Mouse (Mus musculus) retina, postnatal 7 days (tissue): ENCODE measurements around the gene Sel1l.

Source experiments
- DNase-seq: peaks from one replicate; pipeline ENCODE4 v3.0.0-alpha.2; 2012; ENCODE audit warnings: low read depth, low spot score

Gene Sel1l

DNA sequence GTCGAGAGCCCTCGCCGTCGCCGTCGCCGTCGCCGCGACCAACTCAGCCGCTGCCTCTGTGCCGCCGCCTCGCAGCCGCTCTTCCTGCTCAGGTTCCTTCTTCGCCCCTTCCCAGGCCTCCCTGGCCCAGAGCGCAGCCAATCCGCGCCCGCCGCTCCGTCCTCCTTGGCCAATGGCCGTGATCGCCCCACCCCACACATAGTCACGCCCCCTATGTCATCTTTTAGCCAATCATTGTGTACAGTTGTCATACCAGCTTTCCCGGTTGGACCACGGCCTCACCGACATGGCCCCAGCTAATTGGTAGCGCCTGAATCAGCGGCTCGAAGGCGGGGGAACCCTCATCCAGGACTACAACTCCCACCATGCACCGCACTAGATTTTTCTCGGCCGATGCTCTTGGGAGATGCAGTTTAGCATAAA, at the start of gene Sel1l:
Gene Sel1l (minus strand): TSS at position 113 of the 423 bp plus-strand sequence.
- peak; percentile 97 for DNase-seq

DNA sequence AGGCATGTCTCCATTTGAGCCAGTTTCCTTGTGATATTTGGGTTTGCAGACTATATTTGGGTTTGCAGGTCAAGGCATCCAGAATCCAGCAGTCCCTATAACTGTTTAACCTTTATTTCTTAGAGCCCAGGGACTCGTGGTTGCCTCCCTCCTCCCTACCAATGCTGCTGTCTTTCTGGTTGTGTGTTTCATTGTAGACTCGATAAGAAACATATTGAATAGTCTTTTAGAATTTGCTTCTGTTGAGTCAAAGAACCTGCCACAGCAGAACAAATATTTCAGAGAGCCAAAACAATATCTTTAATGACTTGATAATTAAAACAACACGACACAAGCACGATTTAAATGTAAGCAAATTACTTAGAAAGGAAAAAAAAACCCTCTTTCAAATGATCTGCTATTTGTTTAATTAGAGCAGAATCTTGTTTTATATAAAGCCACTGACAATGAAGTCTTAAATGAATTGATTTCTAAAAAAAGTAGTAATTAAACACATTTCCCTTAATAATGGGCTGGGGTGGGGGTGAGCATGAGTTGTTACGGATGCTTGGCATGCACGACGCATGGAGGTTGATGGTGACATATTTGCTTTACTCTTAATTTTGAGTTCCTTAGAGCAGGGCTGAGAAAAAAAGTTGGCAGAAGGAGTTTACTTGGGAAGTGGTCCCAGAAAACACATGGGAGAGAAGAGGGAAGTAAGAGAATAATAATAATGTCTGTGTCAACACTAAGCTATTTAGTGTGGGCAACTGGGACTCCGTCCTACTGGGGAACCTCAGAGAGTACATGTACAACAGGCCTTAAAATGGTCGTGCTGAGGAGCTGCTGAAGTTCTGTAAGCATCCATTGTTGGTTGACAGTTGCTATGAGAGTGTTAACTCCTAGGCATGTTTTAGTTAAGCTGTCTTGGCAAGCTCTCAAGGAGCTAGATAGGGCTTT, 43.9 kb upstream of the Sel1l start:
- DNase-seq: no peak

DNA sequence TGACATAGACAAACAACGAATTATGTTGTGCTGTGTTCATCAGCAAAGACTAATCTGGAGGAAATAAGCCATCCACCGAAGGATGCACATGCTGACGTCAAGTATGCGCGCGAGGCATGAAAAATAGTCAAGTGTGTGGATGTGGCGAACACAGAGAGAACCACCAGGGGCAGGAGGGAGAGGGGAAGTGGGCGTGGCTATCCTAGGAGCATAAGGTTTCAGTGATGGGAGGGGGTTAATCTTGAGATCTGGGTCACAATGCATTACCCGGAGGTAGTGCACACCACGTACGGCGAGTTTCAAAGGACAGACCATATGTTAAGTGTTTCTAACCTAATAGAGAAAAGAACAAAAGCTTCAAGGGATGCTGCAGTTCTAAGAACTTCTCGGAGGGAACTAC, 31.5 kb upstream of the Sel1l start:
- no peak for DNase-seq

DNA sequence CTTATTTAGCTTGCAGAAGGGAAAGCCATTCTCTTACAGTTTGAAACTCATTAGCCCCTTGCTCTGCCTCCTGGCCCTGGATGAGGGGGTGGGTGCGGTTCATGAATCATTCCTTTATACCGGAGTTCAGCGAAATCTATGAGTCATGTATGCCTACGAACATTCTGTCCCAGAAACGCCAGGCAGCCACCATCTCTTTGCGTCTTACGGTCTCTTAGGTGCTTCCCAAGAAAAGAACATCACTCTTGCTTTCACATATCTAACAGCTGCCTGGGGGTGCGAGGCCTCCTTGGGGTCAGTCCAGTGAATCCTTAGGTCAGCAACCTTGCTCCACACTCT, 29.9 kb upstream of the Sel1l start:
- no peak for DNase-seq

DNA sequence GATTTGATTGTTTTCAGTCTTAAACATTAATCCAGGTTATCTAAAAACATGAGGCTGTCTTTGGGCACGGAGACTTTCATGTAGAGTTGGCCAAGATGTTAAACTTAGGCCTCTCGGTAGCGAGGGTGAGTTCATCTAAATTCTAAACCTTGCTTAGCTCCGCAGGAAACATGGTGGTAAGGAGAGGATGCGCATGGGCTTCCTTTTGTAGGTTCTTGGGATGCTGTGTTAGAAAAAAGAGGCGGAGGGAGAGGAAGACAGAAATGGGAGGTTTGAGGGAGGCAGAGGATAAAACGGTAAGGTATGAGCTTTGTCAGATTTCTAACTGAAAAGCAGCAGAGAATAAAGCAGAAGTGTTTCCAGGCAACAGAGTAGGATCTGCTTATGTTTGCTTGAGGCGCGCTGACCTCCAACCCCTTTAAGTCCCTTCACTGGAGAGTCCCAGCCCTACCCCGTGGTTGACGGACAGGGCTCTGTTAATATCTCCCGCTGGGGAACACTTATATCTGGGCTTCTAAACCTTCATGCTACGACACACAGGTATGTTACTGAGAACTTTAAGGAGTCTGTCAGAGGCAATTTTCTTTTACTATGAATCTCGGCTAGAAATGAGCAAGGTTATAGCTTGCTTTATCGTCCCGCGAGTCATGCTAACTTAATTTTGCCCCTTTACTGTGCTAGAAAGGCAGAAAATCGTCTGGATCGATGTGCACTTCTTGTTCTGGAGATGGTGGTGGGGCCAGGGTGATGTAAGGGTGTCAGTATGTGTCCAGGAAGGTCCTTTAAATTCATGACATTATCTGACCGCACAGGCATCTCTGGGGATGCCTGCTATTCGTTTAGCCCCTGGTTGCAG, 29.3 kb upstream of the Sel1l start:
- no peak for DNase-seq

DNA sequence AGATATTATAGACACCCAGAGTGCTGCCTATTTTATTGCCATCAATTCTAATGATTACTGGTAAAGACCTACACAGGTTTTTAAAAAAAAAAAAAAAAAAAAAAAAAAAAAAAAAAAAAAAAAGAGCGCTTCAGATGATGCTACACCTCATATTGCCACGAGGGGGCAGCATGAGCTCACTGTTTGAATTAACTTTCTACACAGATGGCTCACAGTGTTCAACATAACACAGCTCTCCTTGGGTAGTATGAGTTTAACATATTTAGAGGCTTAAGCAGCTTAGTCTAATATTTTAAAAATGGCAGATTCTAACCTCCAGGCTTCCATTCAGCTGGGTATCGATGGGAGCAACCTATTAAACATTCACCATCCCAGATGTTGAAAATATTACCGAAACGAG, 28.7 kb upstream of the Sel1l start:
- DNase-seq: peak; percentile 58

DNA sequence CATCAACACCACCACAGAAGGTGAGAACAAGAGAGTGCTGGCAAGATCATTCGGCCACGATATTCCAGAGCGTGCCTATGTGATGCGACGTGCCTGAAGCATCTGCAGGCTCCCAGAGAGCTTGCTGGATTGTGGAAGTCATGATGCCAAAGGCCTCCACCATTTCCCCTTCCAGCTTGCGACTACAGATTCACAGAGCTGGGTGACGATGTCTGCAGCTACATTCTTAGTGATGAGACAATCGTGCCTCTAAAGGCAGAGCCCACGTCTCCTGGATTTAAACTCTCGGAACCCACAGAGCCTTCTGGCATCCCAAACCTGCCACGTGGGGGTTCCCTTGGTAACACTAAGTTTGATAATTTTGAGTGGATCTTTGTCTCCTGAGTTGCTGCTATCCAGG, 21.7 kb upstream of the Sel1l start:
- no peak for DNase-seq

DNA sequence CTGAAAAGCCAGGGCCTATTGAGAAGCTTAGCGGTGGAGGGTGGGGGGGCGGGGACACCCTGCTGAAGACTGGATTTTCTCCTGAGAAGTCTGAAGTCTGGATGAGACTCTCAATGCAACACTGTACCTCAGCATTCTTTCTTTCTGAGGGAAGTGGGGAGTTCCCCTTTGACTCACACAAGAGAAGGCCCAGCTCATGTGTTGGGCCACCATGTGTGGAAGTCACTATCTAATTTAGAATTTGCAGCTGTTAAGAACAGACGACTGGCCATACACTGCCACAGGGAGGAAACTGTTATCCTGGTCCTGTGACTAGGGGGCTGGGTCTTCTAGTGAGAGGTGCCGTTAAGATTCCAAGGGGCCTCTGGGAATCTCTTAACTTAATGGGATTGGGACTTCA, 20.4 kb upstream of the Sel1l start:
- DNase-seq: no peak

DNA sequence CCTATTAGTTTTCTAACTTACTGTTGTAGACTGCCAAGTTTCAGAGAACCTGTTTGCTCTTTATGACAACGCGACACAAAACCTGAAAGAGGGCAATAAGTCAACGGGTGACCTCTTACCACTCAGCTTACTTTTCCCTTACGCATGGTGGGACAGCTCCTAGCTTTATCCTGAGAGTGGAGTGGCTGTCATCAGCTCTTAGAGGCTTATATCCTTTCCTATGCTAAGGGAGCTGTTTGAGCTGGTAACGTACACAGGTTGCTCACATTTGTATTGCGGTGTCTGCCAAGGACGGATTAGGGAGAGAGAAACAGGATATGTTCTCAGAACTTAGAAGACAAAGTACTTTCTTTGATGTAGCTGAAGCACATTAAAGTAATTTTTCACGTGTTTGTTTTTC, 5.4 kb upstream of the Sel1l start:
- no peak for DNase-seq

DNA sequence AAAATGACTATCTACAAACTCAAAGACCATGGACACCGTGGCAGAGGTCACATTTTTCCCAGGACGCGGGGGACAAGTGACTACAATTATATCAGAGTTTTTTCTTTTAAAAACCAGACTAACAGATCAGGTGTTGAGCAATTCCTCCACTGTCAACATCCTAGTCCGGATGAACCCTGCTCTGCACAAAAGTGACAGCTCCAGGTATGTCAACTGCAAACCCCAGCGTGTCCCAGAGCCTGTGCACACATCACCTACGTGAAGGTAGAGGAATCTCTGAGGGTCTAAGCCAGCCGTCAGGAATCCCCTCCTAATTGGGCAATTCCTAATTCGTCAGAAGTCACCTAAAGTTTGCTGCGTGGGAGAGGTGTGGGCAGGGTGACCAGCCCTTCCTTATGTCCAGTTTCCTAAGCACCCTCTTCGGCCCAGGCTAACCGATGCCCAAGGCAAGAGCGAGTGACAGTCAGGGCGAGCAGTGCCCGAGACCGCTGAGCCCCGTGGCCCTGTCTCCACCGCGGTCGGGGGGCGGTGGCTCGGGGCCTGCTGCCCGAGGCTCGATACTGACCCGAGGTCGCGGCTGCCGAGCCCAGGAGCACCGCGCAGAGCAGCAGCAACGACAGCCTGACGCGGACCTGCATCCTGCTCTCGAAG, 438 bp downstream of the Sel1l start:
- no peak for DNase-seq

DNA sequence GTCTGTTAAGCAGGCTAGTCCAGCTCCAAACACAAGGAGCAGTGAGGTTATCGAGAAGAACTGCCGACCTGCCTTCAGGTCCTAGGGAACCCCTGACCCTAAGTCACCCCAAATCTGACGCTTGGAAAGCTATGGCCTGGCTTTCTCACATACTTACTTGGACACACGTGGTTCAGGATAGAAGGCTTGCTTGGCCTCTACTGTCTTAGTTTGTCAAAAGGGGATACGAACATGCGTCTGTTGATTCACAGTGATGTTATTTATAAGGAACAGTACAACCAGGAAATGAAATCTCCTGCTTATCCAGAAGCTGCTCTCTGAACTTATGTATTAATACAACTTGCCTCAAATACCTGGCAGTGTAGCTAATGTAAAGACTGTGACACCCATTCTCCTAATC, 2.9 kb downstream of the Sel1l start:
- no peak for DNase-seq

DNA sequence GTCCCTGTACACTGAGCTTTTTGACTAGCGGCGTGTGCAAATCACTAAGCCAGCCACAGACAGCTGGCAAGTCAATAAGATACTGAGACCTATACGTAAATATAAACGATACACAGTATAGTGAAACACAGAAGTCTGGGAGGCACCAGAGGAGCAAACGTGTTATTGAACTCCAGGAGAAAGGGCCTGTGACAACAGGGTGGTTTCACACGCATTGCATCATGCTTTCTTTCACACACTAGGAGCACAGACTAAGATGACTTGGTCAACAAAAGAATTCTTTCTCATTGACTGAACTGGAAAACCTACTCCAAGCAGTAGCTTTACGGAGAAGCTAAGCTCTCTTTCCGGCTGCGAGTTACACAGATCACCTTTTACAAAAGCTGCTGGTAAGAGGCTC, 3.6 kb downstream of the Sel1l start:
- no peak for DNase-seq

DNA sequence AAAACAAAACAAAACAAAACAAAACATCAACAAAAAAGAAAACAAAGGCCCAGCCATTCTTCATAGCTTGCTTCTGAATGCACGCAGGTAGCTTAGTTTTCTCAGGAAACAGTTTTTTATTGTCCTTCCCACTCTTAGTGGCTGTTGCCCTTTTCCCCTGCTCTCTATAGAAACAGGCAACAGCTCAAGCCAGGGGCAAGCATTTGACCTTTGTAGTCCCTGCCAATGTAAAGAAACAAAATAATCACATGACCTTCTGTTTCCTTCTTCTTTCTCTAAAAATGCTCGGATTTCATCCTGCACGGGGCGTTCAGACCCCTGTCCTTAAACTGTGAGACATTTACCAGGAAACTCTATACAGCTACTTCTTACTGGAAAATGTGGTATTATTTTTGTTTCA, 4.4 kb downstream of the Sel1l start:
- DNase-seq: no peak

DNA sequence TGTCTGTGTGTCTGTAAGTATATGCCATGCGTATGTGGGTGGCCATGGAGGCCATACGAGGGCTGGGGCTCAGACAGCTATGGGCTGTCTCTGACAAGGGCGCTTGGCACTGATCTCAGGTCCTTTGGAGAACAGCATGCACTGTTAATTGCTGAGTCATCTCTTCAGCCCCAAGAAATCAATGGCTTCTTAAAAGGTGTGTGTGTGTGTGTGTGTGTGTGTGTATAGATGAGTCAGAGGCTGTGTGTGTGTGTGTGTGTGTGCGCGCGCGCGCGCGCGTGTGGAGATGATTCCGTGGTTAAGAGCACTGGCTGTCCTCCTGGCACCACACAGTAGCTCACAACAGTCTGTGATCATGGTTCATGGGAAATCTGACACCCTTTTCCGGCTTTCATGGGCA, 5.1 kb downstream of the Sel1l start:
- no peak for DNase-seq

DNA sequence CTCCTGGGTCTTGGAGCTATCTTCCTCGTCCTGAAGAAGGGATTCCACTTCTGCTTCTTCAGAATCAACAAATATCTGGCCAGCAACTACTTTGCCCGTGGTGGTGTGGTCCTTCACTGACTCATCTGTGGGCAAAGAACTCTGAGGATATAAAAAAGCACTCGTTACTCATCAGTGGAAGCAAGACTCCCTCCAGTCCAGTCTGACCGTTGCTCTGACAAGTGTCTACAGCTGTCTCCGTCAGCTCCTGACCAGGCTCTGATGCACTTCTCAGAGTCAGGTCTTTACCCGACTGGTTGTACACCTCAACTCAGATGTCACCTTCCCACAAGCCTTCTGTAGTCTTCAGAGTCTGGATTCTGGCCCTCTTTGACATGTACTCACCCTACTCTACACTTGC, 7.2 kb downstream of the Sel1l start:
- DNase-seq: no peak

DNA sequence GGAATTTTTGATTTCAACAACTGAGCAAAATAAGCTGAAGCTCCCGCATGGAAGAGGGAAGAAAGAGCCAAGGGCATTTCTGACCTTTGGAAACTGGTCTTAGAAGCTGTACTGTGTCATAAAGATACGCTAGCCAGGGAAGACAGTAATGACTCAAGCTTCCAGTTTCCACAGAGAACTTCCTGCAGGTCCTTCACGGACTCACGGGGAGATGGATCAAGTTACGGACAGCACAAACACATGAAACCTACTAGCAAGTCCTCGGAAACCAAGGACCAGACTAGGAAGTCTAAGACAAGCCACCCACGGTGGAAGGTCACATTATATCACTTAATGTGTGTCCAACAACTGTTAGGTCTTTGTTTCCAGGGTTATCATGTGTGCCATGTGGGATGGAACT, 10.7 kb downstream of the Sel1l start:
- no peak for DNase-seq

DNA sequence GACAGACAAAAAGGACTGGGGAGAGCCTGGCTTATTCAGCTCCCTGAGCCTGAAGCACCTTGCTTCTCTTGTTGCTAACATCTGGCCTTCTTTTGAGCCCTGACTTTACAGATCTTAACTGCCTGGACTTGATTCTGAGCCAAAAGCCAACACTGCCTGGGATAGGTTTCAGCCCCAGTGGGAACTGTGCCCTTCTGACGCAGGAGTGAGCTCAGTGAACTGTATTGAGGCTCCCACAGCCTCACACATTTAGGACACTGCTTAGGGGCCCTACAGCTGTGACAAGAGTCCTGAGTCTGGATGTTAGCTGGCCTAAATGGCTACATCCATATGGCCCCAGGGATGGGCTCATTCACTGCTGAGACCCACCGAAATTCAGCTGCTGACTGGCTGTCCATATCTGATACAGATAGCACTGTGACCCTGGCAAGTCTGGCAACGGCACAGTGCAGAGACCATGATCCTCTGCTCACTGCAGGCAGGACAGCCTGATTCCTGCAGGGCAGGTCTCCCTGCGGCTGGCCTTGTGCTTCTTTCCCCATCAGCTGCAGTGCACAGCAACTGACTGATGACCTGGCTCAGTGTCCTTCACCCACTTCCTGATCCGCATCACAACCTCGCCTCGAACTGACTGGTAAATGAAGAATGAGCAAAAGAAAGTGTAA, 11.4 kb downstream of the Sel1l start:
- DNase-seq: no peak

DNA sequence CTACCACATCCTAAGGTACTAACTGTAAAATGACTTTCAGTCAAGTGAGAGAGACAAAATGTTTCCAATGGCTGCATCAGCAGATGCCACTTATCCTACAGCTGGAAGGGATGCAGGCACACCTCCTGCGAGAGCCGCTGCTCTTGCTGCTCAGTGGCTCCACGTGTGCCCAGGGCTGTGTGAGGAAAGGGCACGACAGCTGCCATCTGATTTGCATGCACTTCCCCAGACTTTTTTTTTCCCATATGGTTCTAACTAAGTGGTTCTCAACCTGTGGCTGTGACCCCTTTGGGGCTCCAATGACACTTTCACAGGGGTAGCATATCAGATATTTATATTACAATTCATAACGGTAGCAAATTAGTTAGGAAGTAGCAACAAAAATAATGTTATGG, 15.0 kb downstream of the Sel1l start:
- DNase-seq: no peak

DNA sequence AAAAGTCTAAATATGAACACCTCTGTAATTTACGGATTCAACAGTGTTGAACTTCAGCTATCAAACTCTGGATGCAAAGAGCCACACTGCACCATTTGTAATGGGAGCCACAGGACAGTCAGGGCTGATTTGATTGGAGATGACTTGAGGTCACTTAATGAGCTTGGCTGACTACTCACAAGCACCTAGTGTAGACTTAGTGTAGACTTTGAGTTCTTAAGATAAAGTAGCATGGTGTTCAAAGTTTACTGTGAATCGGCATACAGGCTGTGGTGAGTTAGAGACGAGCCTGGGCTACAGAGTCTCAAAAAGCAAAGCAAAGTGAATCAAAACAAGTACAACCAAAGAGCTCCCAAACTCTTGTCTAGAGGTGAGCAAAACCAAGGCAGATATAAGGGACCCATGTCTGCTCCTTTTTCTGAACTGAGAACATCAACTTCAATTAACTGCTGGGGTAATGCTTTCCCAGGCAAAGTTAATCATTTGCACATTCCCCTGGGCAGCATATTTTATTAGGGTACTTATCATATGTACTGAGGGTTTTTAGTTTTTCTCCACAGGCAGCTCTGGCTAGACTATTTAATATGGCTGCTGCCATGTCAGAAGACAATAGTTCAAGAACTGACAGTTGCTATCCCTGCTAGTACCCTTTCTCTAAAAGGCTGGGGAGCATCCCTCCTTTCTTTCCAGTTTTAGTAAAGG, 15.6 kb downstream of the Sel1l start:
- DNase-seq: no peak

DNA sequence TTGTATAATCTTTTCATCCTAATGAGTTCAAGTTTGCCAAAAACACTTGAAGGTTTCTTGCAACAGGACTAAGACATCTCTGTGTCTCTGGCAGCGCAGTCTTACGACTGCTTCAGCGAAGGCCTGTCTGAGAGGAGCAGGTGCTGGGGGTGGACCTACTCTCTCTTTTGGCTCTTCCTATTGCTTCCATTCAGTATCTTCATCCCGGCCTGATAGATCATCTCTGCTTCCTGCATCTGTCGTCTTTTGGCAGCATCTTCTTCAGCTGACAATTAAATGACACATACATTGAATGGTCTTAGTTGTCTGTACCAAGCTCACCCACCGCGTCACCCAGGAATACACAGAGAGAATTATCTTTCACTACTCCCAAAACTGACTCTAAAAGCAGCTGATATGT, 17.5 kb downstream of the Sel1l start:
- no peak for DNase-seq

DNA sequence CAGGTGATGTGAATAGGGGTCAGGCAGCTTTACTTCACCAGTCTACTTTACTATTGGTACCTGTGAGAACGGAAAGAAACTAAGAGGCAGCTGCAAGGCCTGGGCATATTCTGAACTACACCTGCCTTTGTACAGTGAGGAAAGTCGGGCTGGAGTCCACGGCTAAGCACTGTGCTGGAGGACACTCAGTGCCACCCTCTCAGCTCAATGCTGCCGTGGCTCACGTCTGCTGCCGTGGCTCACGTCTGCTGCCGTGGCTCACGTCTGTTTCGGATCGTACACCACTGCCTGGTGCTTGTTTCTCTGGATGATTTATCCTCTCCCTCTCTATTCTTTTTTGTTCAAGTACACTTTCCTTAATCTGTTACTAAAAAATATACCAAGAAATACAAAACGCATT, 28.5 kb downstream of the Sel1l start:
- no peak for DNase-seq
